Mouse (Mus musculus) fibroblast of lung, adult 2 months (primary cell): ENCODE results near the gene Ednrb.

Experiments used
- DNase-seq: peaks from one replicate; pipeline ENCODE4 v3.0.0-alpha.2; 2011; ENCODE audit warnings: low read depth

Ednrb gene

GRCm38 (mm10) chr14:103767488-103767887 lies 76.7 kb downstream of the Ednrb start:
- DNase-seq: no peak
